Mouse (Mus musculus) MEL (cell line): ENCODE data around the gene Gm3415.
"Not testable (repeated sequence)": the region's sequence is repeated elsewhere in the genome, so short reads cannot be mapped to it uniquely, and the experiment has no call there.

Experiments used
- CTCF ChIP-seq, 3 experiments: IDR thresholded peaks in 2 of 3; conservative IDR thresholded peaks in 1 of 3; 2 replicates each; pipeline ENCODE4 v1.5.1; 2011 to 2012; ENCODE audit warnings: low read length in 3 of 3, low read depth in 2 of 3, mild to moderate bottlenecking in 2 of 3, improper control_type of control experiment in 1 of 3, inconsistent platforms in 1 of 3, mixed read lengths in 1 of 3, moderate library complexity in 1 of 3; ENCODE audit not compliant: control insufficient read depth in 1 of 3, insufficient read depth in 1 of 3, poor library complexity in 1 of 3, severe bottlenecking in 1 of 3
- E2F4 ChIP-seq: IDR thresholded peaks from 2 replicates; pipeline ENCODE4 v1.6.1; 2011; ENCODE audit warnings: low read depth, low read length, improper control_type of control experiment, borderline replicate concordance
- EP300 ChIP-seq, 2 experiments: IDR thresholded peaks; 2 replicates each; pipeline ENCODE4 v1.6.1; 2011; ENCODE audit warnings: improper control_type of control experiment in 2 of 2, low read length in 2 of 2, low read depth in 1 of 2, mild to moderate bottlenecking in 1 of 2
- GABPA ChIP-seq: IDR thresholded peaks from 2 replicates; pipeline ENCODE4 v1.6.1; 2012; ENCODE audit warnings: low read depth, mild to moderate bottlenecking, inconsistent platforms, low read length, improper control_type of control experiment, moderate library complexity
- NRF1 ChIP-seq: IDR thresholded peaks from 2 replicates; pipeline ENCODE4 v1.6.1; 2014; ENCODE audit warnings: low read depth, mild to moderate bottlenecking, inconsistent platforms, low read length, improper control_type of control experiment, moderate library complexity; ENCODE audit not compliant: poor library complexity, insufficient read depth, severe bottlenecking
- POLR2A ChIP-seq, 2 experiments: IDR thresholded peaks; 2 replicates each; pipeline ENCODE4 v1.6.1; 2011 to 2012; ENCODE audit warnings: low read length in 2 of 2, mild to moderate bottlenecking in 2 of 2, control low read depth in 1 of 2, improper control_type of control experiment in 1 of 2, low read depth in 1 of 2, moderate library complexity in 1 of 2; ENCODE audit not compliant: control insufficient read depth in 1 of 2, insufficient read depth in 1 of 2, poor library complexity in 1 of 2
- TCF12 ChIP-seq: IDR thresholded peaks from 2 replicates; pipeline ENCODE4 v1.6.1; 2014; ENCODE audit warnings: low read depth, mild to moderate bottlenecking, inconsistent platforms, low read length, improper control_type of control experiment, moderate library complexity
- USF1 ChIP-seq: IDR thresholded peaks from 2 replicates; pipeline ENCODE4 v1.6.1; 2014; ENCODE audit warnings: low read depth, mild to moderate bottlenecking, inconsistent platforms, low read length, improper control_type of control experiment, moderate library complexity
- ZC3H11A ChIP-seq: IDR thresholded peaks from 2 replicates; pipeline ENCODE4 v1.6.1; 2012; ENCODE audit warnings: low read depth, mild to moderate bottlenecking, inconsistent platforms, low read length, improper control_type of control experiment

DNA sequence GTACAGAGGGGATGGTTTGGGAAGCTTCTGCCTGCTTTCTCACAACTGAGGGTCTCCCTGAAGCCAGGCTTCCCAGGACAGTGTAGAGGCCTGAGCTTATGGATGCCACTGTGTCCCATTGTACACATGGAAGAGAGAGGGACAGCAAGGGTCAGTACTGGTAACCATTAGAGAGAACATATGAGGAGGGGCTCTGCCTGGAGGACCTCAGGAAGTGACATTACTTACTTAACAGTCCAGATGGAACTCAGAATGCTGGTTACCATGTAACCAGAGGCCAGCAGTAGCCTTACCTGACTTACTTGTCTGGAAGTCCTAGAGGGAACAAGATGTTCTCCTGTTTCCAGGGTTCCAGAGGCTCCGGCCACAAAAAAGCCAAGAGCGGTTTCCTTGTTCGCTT is 18.6 kb upstream of the Gm3415 start, which contains the start of gene Gm3409:
- not testable (repeated sequence) for TF ChIP-seq EP300 (IDR thresholded peaks at IDR 0.05; ENCODE audit: low read depth in 1 of 2, low read length in 2 of 2); CTCF (IDR thresholded peaks at IDR 0.05 in 2 of 3, conservative IDR thresholded peaks at IDR 0.05 in 1 of 3; ENCODE audit: control insufficient read depth in 1 of 3, insufficient read depth in 1 of 3, low read depth in 2 of 3, low read length in 3 of 3, poor library complexity in 1 of 3, severe bottlenecking in 1 of 3); POLR2A (IDR thresholded peaks at IDR 0.05; ENCODE audit: control insufficient read depth in 1 of 2, insufficient read depth in 1 of 2, low read depth in 1 of 2, low read length in 2 of 2, poor library complexity in 1 of 2); TCF12; USF1; ZC3H11A; NRF1; E2F4; GABPA
